Mouse (Mus musculus) stomach, adult 2 months (tissue): ENCODE results near the gene Itgb2l. TPM values are rescaled to one million over a fixed set of nuclear protein-coding genes. Genes with fewer than 3 reads are reported as not detected.

Experiments used
- polyA plus RNA-seq: library from polyadenylated mRNA; depleted of rRNA; stranded (reverse); fragments of >200 nt; gene quantifications from 2 replicates; pipeline ENCODE4 v1.2.3, GENCODE M21; 2012; rRNA removed

Itgb2l gene
- 0.03 and 0.04 TPM in 2 replicates for polyA plus RNA-seq

DNA sequence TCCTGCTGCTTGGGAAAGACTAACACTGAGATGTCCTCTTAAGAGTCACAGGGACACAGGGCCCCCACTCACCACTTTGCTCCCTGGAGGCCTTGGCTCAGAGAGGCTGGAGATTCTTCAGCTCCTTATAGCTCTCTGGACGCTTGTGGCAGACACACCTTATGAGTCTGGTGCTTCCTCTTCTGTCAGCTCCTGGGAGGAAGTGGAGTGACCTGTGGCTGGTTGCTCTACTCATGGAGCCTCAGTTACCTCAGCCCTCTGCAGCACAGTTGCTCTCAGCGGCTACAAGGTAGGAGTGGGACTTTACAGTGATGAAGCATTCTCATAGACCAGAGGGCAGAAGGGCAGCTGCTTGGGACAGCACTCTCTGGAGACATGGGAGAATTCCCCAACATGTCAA, at the start of gene Itgb2l:
Itgb2l (minus strand) TSS at position 152 of the 400 bp plus-strand sequence.

DNA sequence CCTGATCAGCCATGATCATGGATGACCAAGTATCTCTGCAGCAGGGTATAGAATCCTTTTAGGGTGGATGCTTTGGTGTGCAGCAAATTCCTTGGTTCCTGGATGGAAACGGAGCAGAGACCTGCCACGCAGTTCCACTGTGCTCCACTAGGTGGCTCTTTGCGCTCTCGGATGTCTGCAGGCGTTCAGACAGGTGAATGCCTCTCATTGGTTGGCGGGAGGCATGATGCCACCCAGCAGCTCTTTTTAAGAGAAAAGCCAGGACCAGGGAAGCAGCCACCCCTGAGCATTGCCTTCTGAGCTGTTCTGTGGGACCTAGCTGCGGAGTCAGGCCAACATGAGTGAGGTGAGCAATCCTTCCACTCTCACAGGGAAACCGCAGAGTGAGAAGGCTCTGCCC, 24.0 kb upstream of the Itgb2l start, which contains the start of gene Pcp4:
Pcp4 (plus strand) TSS at position 162 of the 400 bp plus-strand sequence.

Other genes starting within 250 kb of the Itgb2l start
- 9.9 and 12.8 TPM in 2 replicates for gene Sh3bgr, start 243.2 kb downstream of the Itgb2l start, polyA plus RNA-seq
- 1.5 and 1.7 TPM in 2 replicates for gene B3galt5, start 207.8 kb downstream of the Itgb2l start, polyA plus RNA-seq
- 0.22 TPM in 2 replicates for gene Pcp4, start 24.0 kb upstream of the Itgb2l start, polyA plus RNA-seq